Mouse (Mus musculus): ENCODE data around the gene Upk3b. TPM values are rescaled to one million over a fixed set of nuclear protein-coding genes. Genes with fewer than 3 reads are reported as not detected.

Gene Upk3b
- polyA plus RNA-seq, 1 experiment from 2014 or later: 37.0 TPM

DNA sequence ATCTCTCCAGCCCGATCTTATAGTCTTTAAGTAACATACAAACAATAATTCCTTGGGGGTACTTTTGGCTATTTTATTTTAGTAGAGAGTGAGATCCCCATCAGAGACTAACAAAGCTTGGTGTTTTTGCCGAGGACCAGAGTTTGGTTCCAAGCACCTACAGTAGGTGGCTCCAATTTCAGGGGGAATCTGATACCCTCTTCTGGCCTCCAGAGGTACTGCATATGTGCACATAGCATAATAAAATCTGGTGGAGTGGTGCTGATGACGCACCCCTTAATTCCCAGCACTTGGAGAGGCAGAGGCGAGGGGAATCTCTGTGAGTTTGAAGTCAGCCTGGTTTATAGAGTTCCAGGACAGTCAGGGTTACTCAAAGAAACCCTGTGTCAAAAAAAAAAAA is 44.0 kb downstream of the Upk3b start:
- H3K9ac ChIP-seq: no peak overlapping the region
- no peaks in the 10 kb centered on the region for H3K36me3 ChIP-seq
- H3K4me3 ChIP-seq (replicated peaks): no peak overlapping the region
- H3K27me3 ChIP-seq (replicated peaks): no peaks in the 10 kb centered on the region
- WGBS: 82% methylated on average over 4 of the region's 4 CpGs
- no peak overlapping the region for H3K4me2 ChIP-seq
- peaks cover 15% of the 10 kb centered on the region for H3K4me1 ChIP-seq
- no peak for ATAC-seq (ENCODE audit: insufficient read depth, low FRiP score, low read depth)
- no peak overlapping the region for H3K27ac ChIP-seq
- H3K9me3 ChIP-seq: no peaks in the 10 kb centered on the region

DNA sequence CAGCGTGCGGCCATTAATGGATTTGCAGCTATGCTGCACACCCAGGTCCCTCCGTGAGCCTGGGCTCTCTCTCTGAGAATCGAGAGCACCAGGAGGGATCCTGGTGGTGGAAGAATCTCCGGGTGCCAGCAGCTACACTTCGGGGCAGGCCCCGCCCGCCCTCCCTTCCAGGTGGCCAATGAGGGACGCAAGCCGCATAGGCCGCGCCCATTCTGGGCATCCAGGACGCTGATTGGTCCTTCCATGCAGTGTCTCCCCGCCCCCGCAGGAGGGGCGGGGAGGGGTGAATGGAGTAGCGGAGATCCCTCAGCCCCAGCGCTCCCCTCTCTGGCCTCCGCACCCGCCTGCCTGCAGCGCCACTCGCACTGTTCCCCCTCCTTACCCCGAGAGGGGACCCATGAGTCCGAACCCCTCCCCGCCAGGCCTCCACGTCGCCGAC is 45.4 kb downstream of the Upk3b start, which contains the start of gene Rasa4:
TSS of gene Rasa4 (plus strand) at position 248 of the 439 bp plus-strand sequence.
- Histone ChIP-seq H3K9ac (peak within 1 kb of the TSS; percentile 50), H3K4me1 (peaks cover 15% of the 10 kb centered on the region), H3K4me2 (peak within 1 kb of the TSS; percentile 95), H3K4me3 (replicated peaks) (peak within 1 kb of the TSS; percentile 63), H3K36me3 (no peaks in the 10 kb centered on the region), H3K27ac (0 out of 2 replicates have a peak within 1 kb of the TSS, but pooled peaks have one; percentile 18), H3K9me3 (no peaks in the 10 kb centered on the region), H3K27me3 (replicated peaks) (no peaks in the 10 kb centered on the region)
- peak; percentile 98 for ATAC-seq (ENCODE audit: insufficient read depth, low FRiP score, low read depth)
- under 1% methylated on average over 23 of the region's 28 CpGs for WGBS

DNA sequence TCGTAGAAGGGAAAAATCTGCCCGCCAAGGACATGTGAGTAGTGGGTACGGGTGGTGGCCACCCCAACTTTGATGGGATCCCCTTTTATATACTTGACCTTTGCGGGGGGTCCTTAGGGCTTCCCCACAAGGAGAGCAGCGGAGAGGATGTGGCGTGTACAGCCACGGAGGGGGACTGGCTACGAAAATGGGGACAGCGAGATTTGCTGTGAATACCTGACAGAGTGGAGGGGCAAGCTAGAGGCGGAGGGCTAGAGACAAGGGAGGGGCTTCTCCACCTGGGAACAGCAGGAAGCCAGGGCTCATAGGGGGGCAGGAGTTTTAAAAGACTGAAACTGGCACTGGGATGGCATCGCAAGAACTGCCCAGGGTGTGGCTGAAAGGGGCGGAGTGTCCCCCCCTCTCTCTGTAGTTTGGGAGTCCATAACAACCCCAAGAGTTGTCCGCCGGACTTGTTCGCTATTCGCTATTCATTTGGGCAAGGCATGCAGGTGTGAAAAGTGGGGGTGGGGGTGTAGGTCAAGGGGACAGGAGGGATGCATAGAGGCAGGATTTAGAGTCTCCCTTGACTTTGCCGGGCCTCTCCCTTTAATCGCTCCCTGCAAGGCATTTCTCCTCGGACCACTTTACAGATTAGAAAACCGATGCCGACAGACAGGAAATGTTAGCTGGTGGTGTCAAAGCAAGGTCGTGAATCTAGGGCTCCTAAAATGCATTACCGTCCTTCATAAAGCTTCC is 46.0 kb downstream of the Upk3b start:
- no peak overlapping the region for H3K27ac ChIP-seq
- 2% methylated on average over 23 of the region's 23 CpGs for WGBS

DNA sequence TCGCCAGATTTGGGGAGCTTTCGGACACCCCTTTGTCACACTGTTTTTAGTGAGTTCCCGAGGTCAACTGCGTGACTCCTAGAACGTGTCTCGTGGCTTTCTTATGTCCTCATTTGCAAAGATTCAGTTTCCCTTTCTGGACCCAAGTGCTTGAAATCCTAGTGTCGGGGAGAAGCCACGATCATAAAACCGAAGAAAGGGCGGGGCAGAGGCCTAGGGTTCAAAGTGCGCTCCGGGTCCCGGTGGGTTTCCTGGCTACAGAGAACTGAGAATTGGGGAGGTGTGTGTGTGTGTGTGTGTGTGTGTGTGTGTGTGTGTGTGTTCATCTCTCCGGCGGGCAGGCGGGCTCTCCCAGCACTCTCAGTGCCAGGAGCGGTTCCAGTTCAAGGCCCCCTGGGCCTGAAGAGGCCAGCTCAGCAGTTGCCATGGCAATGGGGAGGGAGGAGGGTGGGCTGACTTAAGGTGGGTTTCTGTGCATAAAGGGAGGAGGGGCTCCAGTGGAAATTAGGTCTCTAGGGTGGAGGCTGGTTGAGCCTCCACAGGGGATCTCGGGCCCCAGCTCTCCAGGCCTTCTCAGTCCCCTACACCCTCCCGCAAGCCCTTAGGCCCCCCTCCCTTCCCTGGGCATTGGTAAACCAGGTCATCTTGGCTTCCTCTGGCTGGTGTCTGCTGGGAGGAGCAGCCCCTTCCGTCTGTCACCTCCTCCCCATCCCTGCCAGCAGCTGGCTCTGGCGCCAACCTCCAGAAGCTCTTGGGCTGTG is 46.8 kb downstream of the Upk3b start:
- H3K9me3 ChIP-seq: no peaks in the 10 kb centered on the region
- H3K4me2 ChIP-seq: peak overlapping the region; percentile 95
- peak overlapping the region; percentile 63 for H3K4me3 ChIP-seq (replicated peaks)
- no peak overlapping the region for H3K27ac ChIP-seq
- WGBS: 25% methylated on average over 21 of the region's 21 CpGs
- H3K9ac ChIP-seq: no peak overlapping the region
- peaks cover 15% of the 10 kb centered on the region for H3K4me1 ChIP-seq
- no peaks in the 10 kb centered on the region for H3K27me3 ChIP-seq (replicated peaks)
- no peak for ATAC-seq (ENCODE audit: insufficient read depth, low FRiP score, low read depth)
- no peaks in the 10 kb centered on the region for H3K36me3 ChIP-seq

More for the DNA sequence above, 46.0 kb downstream of the Upk3b start:
- Histone ChIP-seq H3K9ac (peak overlapping the region; percentile 50), H3K4me3 (replicated peaks) (peak overlapping the region; percentile 63), H3K9me3 (no peaks in the 10 kb centered on the region), H3K36me3 (no peaks in the 10 kb centered on the region), H3K4me2 (peak overlapping the region; percentile 95), H3K4me1 (peaks cover 15% of the 10 kb centered on the region), H3K27me3 (replicated peaks) (no peaks in the 10 kb centered on the region)
- no peak; the same call in 1 of the 2 replicates for ATAC-seq (ENCODE audit: insufficient read depth, low FRiP score, low read depth)

DNA sequence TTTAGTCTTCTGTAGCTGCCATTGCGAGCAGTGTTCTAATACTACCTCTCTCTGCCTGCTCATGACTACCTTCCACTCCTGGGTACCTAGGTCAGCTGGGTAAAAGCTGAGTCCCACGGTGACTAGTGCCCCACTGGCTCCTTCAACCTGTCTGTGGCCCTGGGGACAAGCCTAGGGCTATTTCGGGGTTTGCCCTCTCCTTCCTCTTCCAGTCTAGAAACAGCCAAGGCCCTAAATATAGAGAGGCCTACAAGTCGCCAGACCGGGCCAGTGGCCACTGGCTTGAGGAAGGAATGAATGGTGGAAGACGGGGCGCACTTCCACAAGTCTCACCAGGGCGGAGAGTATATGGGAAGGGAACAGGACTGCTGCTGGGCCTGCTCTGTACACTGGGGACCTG is 48.0 kb downstream of the Upk3b start:
- peaks cover 15% of the 10 kb centered on the region for H3K4me1 ChIP-seq
- 91% methylated on average over 8 of the region's 8 CpGs for WGBS
- H3K27ac ChIP-seq: no peak overlapping the region
- no peak for ATAC-seq (ENCODE audit: insufficient read depth, low FRiP score, low read depth)
- H3K9ac ChIP-seq: no peak overlapping the region
- no peak overlapping the region for H3K4me2 ChIP-seq
- H3K9me3 ChIP-seq: no peaks in the 10 kb centered on the region
- no peaks in the 10 kb centered on the region for H3K36me3 ChIP-seq
- no peak overlapping the region for H3K4me3 ChIP-seq (replicated peaks)
- no peaks in the 10 kb centered on the region for H3K27me3 ChIP-seq (replicated peaks)

DNA sequence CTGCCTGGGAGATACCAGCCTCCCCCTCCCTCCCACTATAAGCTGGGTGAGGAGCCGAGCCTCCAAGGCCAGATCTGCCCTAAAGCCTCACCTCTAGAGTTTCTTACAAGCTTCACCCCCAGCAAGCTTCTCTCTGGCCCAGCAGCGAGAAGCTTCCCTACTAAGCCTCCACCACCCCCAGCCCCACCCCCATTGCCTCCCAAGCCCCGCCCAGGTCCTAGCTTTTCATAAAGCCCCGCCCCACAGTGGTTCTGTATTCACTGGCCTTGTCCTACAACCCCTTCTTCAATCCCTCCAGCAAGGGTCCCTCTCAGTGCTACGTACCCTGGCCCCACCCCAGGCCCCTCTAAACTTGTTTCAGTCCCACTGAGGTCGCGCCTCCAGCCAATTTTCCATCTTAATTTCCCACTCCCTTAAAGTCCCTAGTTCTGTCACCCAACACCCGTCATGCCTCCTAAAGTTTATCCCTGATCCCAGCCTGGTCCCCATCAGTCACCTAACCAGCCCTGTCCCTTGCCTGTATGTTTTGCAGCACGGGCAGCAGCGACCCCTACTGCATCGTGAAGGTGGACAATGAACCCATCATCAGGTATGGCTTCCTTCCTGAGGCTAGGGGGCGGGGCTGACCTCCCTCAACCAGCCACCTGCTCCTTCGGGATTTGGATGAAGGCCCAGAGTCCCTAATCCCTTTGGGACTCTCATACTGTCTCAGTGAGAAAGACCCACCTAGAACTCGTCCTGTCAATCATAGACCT is 50.7 kb downstream of the Upk3b start:
- no peak overlapping the region for H3K27ac ChIP-seq
- peaks cover 15% of the 10 kb centered on the region for H3K4me1 ChIP-seq
- H3K9ac ChIP-seq: no peak overlapping the region
- H3K4me3 ChIP-seq (replicated peaks): no peak overlapping the region
- WGBS: 21% methylated on average over 14 of the region's 14 CpGs
- no peak overlapping the region for H3K4me2 ChIP-seq
- H3K27me3 ChIP-seq (replicated peaks): no peaks in the 10 kb centered on the region
- H3K9me3 ChIP-seq: no peaks in the 10 kb centered on the region
- H3K36me3 ChIP-seq: no peaks in the 10 kb centered on the region
- ATAC-seq (ENCODE audit: insufficient read depth, low FRiP score, low read depth): no peak

DNA sequence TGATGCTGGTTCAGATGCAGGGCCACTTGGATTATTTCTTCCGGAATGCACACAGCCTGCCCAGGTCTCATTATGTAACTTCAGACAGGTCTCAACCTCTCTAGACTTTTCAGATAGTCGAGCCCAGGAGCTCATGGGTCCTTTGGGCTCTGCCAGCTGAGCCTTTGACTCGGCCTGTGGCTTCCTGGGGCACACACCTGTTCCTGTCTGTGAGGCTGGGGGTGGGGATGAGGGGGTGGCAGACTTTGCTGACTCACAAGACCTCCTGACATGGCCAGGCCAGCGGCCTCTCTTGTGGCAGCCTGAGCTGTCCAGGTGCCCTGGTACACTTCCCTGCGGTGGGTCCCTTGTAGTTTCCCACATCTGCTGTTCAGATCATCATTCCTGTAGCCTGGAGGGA is 53.6 kb downstream of the Upk3b start:
- Histone ChIP-seq H3K9me3 (no peaks in the 10 kb centered on the region), H3K4me3 (replicated peaks) (no peak overlapping the region), H3K9ac (no peak overlapping the region), H3K27me3 (replicated peaks) (no peaks in the 10 kb centered on the region), H3K27ac (no peak overlapping the region), H3K4me2 (no peak overlapping the region), H3K4me1 (no peaks in the 10 kb centered on the region), H3K36me3 (no peaks in the 10 kb centered on the region)
- no peak for ATAC-seq (ENCODE audit: insufficient read depth, low FRiP score, low read depth)
- WGBS: 66% methylated on average over 5 of the region's 5 CpGs

DNA sequence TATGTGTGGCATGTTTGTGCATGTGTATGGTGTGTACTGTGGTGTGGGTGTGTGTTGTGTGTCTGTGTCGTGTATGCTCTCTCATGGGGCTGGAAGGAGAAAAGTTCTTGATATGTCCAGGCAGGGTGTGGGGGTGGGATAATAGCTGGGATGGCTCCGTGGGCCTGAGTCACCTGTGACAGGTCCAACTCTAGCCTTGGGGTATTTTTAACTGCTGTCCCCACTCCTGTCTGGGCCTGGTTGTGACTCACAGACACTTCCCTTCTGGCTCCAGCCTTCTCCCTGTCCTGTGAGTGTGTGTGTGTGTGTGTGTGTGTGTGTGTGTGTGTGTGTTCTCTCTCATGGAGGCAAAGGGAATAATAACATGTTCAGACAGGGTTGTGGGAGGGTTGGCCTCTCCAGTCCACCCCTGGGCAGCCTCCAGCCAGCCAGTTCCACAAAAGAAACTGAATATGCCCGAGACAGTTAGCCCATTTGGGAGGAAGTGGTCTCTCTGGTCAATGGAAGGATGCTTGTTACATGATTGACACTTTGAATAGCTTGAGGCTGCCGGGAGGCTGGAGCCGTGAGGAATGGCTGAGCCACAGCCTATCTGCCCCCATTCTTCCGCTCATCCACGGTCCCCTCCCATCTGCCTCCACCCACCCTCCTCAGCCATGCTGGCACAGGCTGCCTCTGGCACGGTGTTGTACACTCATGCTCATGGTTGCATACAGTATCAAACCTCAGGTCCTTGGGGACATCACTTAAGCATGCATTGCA is 56.1 kb downstream of the Upk3b start:
- WGBS: 71% methylated on average over 8 of the region's 8 CpGs
- Histone ChIP-seq H3K4me2 (no peak overlapping the region), H3K4me1 (no peaks in the 10 kb centered on the region), H3K27me3 (replicated peaks) (no peaks in the 10 kb centered on the region), H3K4me3 (replicated peaks) (no peak overlapping the region), H3K27ac (no peak overlapping the region), H3K9me3 (no peaks in the 10 kb centered on the region), H3K9ac (no peak overlapping the region), H3K36me3 (no peaks in the 10 kb centered on the region)
- ATAC-seq (ENCODE audit: insufficient read depth, low FRiP score, low read depth): no peak

DNA sequence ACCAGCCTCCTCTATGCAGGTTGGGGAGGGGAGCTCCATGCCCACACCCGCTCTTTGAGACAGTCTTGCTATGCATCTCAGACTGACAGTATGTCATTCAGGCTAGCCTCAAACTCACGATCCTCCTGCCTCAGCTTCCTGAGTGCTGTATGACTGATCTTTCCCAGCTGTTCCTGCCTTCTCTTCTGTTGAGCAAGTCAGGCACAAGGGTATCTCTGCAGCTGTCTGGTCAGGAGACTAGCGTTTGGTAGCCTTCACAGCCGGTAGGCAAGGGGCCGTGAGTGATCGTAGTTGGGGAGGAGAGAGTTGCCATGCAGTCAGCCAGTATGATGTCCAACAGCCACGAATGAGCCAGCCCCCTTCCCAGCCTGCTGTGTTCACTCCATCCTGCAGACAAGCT is 56.8 kb downstream of the Upk3b start:
- H3K4me2 ChIP-seq: no peak overlapping the region
- H3K9me3 ChIP-seq: no peaks in the 10 kb centered on the region
- H3K4me3 ChIP-seq (replicated peaks): no peak overlapping the region
- no peaks in the 10 kb centered on the region for H3K4me1 ChIP-seq
- no peak for ATAC-seq (ENCODE audit: insufficient read depth, low FRiP score, low read depth)
- WGBS: 68% methylated on average over 7 of the region's 7 CpGs
- H3K9ac ChIP-seq: no peak overlapping the region
- no peak overlapping the region for H3K27ac ChIP-seq
- no peaks in the 10 kb centered on the region for H3K36me3 ChIP-seq
- H3K27me3 ChIP-seq (replicated peaks): no peaks in the 10 kb centered on the region

All from stomach, embryonic 15.5 days (tissue).